Mouse (Mus musculus) neural tube, embryonic 15.5 days (tissue): Measurements from ENCODE around the gene Bfar. TPM values are rescaled to one million over a fixed set of nuclear protein-coding genes. Genes with fewer than 3 reads are reported as not detected.
"Not testable (repeated sequence)": the region's sequence is repeated elsewhere in the genome, so short reads cannot be mapped to it uniquely, and the experiment has no call there.

Source experiments
- ATAC-seq: fragments of 200-750 bp; cut with Nextera tagmentation; 2 replicates; pipeline ENCODE4 v1.8.0; 2017; ENCODE audit warnings: mild to moderate bottlenecking, moderate TSS enrichment, moderate library complexity; ENCODE audit not compliant: low FRiP score
- H3K27ac ChIP-seq: fragments of 300-500 bp; sonication (generic); replicated peaks from 2 replicates; pipeline ENCODE4 v1.5.1; 2015; ENCODE audit warnings: mild to moderate bottlenecking, inconsistent platforms
- H3K27me3 ChIP-seq: fragments of 300-500 bp; sonication (generic); replicated peaks from 2 replicates; pipeline ENCODE4 v1.6.1; 2015; ENCODE audit warnings: inconsistent platforms
- H3K36me3 ChIP-seq: fragments of 300-500 bp; sonication (generic); 2 replicates; pipeline ENCODE4 v1.6.1; 2015; ENCODE audit warnings: inconsistent platforms
- H3K4me1 ChIP-seq: fragments of 300-500 bp; sonication (generic); 2 replicates; pipeline ENCODE4 v1.6.1; 2015; ENCODE audit warnings: inconsistent platforms
- H3K4me2 ChIP-seq: fragments of 300-500 bp; sonication (generic); 2 replicates; pipeline ENCODE4 v1.6.1; 2015; ENCODE audit warnings: inconsistent platforms, mild to moderate bottlenecking, moderate library complexity
- H3K4me3 ChIP-seq: fragments of 300-500 bp; sonication (generic); replicated peaks from 2 replicates; pipeline ENCODE4 v1.5.1; 2015; ENCODE audit warnings: mild to moderate bottlenecking, inconsistent platforms
- H3K9ac ChIP-seq: fragments of 300-500 bp; sonication (generic); replicated peaks from 2 replicates; pipeline ENCODE4 v1.6.1; 2015; ENCODE audit warnings: mild to moderate bottlenecking, inconsistent platforms
- H3K9me3 ChIP-seq: fragments of 300-500 bp; sonication (generic); replicated peaks from 2 replicates; pipeline ENCODE4 v1.6.1; 2016; ENCODE audit warnings: inconsistent platforms
- WGBS: fragments of 180-500 bp; shearing (Covaris S2); methylation state at CpG from one replicate; pipeline ENCODE4 v1.1.7; 2015; ENCODE audit warnings: mixed read lengths; 5-methylcytosine and 5-hydroxymethylcytosine counted together
- polyA plus RNA-seq: library from polyadenylated mRNA; unstranded; fragments of >200 nt; fragmentation: Nextera tagmentation; extraction: Ambion mirVana; gene quantifications from 2 replicates; pipeline ENCODE4 v1.2.1, GENCODE M21; 2015

Bfar gene
- polyA plus RNA-seq = 51.4 and 58.1 TPM in 2 replicates

DNA sequence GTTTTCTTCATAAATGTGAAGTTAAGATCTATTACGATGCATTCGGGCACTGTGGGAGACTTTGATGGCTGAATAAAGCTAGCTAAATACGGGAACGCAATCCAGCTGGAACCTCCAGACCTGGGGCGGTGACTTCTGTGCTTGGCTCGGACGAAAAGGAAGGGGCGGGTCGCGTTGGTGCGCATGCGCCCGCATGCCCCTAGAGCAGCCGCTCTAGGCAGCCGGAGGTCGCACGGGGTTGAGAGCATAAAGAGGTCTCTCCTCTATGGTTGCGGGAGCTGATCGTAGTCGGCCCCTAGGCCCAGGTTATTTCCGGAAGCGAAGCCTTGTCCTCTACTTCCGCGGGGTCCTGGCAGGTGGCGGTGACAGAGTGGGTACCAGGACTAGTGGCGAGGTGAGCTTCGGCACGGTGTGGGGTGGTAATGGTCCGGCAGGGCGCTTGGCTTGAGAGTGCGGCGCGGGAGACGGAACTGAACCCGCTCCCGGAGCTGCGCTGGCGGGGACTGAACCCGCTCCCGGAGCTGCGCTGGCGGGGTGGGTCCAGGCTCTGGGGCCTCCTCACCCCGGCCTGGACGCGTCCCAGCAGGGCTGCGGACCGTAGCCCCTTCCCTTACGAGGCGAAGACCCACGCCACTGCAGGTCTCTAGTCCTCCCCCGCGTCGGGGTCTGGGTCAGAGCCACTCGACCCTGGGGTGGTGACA, at the start of gene Bfar, which contains the start of gene 3110001I22Rik:
TSS of gene Bfar (plus strand) at position 174 of the 701 bp plus-strand sequence.
TSS of gene 3110001I22Rik (plus strand) at position 245 of the 701 bp plus-strand sequence.
- peaks cover 6% of the 10 kb centered on the region for H3K36me3 ChIP-seq
- peak within 1 kb of the TSS; percentile 98 for H3K4me3 ChIP-seq
- peak within 1 kb of the TSS; percentile 83 for H3K27ac ChIP-seq
- peak; percentile 94 for ATAC-seq
- peak within 1 kb of the TSS; percentile 94 for H3K9ac ChIP-seq
- H3K9me3 ChIP-seq = no peaks in the 10 kb centered on the region
- H3K4me2 ChIP-seq = peak within 1 kb of the TSS; percentile 70
- H3K27me3 ChIP-seq = no peaks in the 10 kb centered on the region
- WGBS = under 1% methylated on average over 53 of the region's 54 CpGs
- peaks cover 29% of the 10 kb centered on the region for H3K4me1 ChIP-seq

DNA sequence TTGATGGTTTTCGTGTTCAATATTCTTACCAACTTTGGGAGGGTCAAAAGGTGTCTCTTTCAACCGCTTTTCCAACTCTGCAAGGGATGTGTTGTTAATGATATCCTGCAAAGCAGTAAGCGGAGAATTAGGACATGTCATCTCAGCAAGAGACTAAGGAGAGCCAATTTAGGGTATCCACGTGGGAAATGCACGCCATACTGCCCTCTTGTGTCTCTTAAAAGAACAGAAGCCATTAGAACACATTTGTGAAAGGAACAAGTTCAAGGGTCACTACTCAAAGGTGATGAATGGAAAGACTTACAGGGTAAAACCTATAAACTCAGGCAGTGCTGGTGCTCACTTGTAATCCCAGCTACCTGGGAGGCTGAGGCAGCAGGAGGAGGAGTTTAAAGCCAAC, 43.3 kb upstream of the Bfar start:
- Histone ChIP-seq H3K36me3 (peaks cover 55% of the 10 kb centered on the region), H3K27me3 (no peaks in the 10 kb centered on the region), H3K9me3 (peaks cover 4% of the 10 kb centered on the region; the same call in 1 of the 2 replicates), H3K9ac (no peak overlapping the region), H3K4me3 (no peak overlapping the region), H3K27ac (no peak overlapping the region), H3K4me1 (no peaks in the 10 kb centered on the region), H3K4me2 (no peak overlapping the region)
- no peak for ATAC-seq
- WGBS = 48% methylated on average over 5 of the region's 5 CpGs

DNA sequence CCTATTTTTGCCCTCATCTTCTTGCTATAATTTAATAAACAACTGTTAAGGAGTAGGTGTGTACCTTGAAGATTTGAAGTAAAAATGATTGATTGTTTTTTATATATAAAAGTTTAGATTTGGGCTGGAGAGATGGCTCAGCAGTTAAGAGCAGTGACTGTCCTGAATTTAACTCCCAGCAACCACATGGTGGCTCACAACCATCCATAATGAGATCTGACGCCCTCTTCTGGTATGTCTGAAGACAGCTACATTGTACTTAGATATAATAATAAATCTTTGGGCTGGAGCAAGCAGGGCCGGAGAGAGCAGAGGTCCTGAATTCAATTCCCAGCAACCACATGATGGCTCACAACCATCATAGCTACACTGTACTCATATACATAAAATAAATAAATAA, 33.5 kb upstream of the Bfar start:
- 20% methylated on average over 2 of the region's 2 CpGs for WGBS

DNA sequence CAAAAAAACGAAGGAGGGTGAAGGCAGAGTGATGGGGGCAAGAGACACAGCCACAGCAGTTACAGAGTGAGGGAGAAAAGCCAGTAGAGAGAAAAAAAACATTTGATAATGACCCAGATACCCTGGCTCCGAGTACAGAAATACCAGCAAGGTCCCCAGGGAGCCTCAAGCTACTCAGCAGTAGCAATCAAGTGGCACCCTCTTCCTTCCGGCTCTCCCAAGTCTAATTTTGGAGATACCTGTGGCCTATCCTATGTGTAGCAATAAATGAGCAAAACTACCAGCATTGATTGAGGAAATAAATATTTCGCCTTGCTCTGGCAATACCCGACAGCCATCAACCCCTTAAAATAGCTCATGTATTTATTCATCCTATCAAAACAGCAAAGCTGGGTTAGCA, 32.1 kb upstream of the Bfar start:
- H3K27me3 ChIP-seq = no peaks in the 10 kb centered on the region
- 86% methylated on average over 5 of the region's 5 CpGs for WGBS
- no peaks in the 10 kb centered on the region for H3K4me1 ChIP-seq
- no peak for ATAC-seq
- H3K4me2 ChIP-seq = no peak overlapping the region
- no peaks in the 10 kb centered on the region for H3K9me3 ChIP-seq
- peaks cover 25% of the 10 kb centered on the region for H3K36me3 ChIP-seq
- no peak overlapping the region for H3K4me3 ChIP-seq
- no peak overlapping the region for H3K27ac ChIP-seq
- H3K9ac ChIP-seq = no peak overlapping the region

More for the DNA sequence above, 33.5 kb upstream of the Bfar start:
- H3K4me1 ChIP-seq, H3K27me3 ChIP-seq, H3K27ac ChIP-seq, H3K9ac ChIP-seq, H3K9me3 ChIP-seq, H3K4me3 ChIP-seq, ATAC-seq, H3K4me2 ChIP-seq: not testable (repeated sequence)
- H3K36me3 ChIP-seq = peaks cover 32% of the 10 kb centered on the region

DNA sequence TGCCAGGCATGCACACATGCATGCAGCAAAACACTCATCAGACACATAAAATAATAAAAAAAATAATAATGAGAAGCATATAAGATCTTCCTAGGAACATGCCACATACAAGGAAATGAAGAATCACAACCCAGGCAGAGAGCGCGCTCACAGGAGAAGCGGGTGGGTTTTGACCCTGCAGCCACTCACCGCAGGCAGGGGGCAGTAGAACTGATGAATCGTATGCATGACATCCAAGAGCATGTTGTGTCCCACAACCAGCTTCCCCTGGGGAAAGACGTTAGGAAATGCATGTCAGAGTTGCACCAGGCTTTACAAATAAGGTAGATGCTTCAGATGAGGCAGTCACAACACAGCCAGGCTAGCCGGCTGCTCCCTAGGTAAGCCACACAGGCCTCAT, 31.6 kb upstream of the Bfar start:
- no peak for ATAC-seq
- Histone ChIP-seq H3K27me3 (no peaks in the 10 kb centered on the region), H3K4me2 (no peak overlapping the region), H3K27ac (no peak overlapping the region), H3K4me3 (no peak overlapping the region), H3K4me1 (no peaks in the 10 kb centered on the region), H3K9ac (no peak overlapping the region), H3K36me3 (peaks cover 24% of the 10 kb centered on the region), H3K9me3 (no peaks in the 10 kb centered on the region)
- WGBS = 80% methylated on average over 7 of the region's 7 CpGs

DNA sequence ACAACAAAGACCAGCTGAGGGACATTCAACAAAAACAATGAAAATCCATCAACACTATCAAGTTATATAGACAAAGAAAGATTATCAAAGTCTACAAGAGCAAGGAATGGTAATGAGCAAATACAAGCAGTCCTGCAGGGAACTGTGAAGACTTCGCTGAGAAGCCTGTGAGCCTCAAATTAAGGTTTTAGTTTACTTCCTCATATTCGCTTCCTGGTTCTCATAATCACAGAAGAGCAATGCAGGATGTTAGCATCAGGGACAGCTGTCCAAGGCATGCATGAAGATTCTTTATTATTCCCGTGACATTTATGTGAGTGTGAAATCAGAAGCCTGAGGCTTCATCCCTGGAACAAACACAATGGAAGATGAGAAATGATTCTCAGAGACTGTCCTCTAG, 27.2 kb upstream of the Bfar start:
- 88% methylated on average over 3 of the region's 3 CpGs for WGBS
- Histone ChIP-seq H3K27me3 (no peaks in the 10 kb centered on the region), H3K36me3 (peaks cover 9% of the 10 kb centered on the region), H3K4me1 (no peaks in the 10 kb centered on the region), H3K9me3 (no peaks in the 10 kb centered on the region), H3K4me3 (no peak overlapping the region), H3K9ac (no peak overlapping the region), H3K4me2 (no peak overlapping the region), H3K27ac (no peak overlapping the region)
- ATAC-seq = no peak

DNA sequence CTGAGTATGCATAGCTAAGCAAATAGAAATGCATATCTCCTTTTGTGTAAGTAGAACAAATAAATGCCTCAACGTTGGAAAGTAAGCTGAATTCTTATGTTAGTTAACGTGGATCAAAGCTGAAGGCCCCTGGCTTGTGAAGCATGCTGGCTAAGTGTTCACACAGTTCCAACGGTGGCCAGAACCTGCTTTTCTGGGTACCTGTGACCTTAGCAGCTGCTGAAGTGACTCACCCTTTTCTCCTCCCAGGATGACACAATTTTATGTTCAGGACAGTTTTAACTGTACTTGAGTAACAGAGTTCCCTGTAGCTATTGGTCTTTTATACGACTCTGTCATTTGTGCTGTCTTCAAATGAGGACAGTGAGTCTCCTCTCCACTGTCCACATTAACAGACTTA, 25.7 kb upstream of the Bfar start:
- no peak for ATAC-seq
- Histone ChIP-seq H3K9me3 (no peaks in the 10 kb centered on the region), H3K4me1 (no peaks in the 10 kb centered on the region), H3K4me3 (no peak overlapping the region), H3K27ac (no peak overlapping the region), H3K4me2 (no peak overlapping the region), H3K36me3 (peaks cover 18% of the 10 kb centered on the region), H3K9ac (no peak overlapping the region), H3K27me3 (no peaks in the 10 kb centered on the region)
- WGBS = 91% methylated on average over 4 of the region's 4 CpGs

DNA sequence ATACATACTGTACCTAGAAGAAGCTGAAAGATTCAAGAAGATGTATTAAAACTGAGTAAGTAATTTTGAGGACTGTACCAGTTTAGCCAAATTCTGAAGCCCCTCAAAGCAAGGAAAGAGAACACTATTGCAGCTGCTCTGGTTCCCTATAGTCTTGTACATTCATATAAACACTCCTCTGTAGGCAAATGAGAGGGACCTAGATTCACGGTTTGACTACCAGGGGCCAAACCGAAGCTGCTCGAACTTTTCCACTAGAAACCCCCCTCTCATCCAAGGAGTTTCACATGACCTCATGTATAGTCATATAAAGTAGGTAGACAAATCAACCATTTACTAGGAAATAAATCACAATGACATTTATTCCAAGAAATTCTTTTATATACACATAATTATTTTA, 12.8 kb upstream of the Bfar start:
- H3K4me2 ChIP-seq = no peak overlapping the region
- ATAC-seq = no peak
- WGBS = 92% methylated on average over 3 of the region's 3 CpGs
- no peaks in the 10 kb centered on the region for H3K9me3 ChIP-seq
- no peak overlapping the region for H3K4me3 ChIP-seq
- no peaks in the 10 kb centered on the region for H3K4me1 ChIP-seq
- no peak overlapping the region for H3K27ac ChIP-seq
- H3K27me3 ChIP-seq = no peaks in the 10 kb centered on the region
- H3K36me3 ChIP-seq = peaks cover 45% of the 10 kb centered on the region
- no peak overlapping the region for H3K9ac ChIP-seq

DNA sequence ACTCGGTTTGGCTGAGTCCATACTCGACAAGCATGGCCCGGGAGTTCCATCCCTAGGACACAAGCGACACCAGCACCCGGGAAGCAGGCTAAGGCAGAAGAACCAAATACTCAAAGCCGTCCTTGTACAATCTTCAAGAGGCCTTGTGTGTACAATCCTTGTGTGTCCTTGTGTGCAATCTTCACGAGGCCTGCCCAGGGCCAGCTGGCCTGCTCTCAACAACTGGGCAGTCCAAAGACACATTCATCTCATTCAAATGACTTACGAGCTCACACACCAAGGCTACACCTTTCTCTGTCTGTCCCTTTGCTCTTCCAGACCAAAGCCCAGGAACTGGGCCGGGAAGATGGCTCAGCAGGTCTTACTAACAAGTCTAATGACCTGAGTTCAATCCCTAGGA, 10.9 kb upstream of the Bfar start:
- H3K36me3 ChIP-seq = peaks cover 40% of the 10 kb centered on the region
- H3K9me3 ChIP-seq = no peaks in the 10 kb centered on the region
- H3K4me2 ChIP-seq = no peak overlapping the region
- H3K9ac ChIP-seq = no peak overlapping the region
- no peak overlapping the region for H3K4me3 ChIP-seq
- no peak for ATAC-seq
- no peaks in the 10 kb centered on the region for H3K4me1 ChIP-seq
- H3K27ac ChIP-seq = no peak overlapping the region
- 96% methylated on average over 9 of the region's 9 CpGs for WGBS
- H3K27me3 ChIP-seq = no peaks in the 10 kb centered on the region

DNA sequence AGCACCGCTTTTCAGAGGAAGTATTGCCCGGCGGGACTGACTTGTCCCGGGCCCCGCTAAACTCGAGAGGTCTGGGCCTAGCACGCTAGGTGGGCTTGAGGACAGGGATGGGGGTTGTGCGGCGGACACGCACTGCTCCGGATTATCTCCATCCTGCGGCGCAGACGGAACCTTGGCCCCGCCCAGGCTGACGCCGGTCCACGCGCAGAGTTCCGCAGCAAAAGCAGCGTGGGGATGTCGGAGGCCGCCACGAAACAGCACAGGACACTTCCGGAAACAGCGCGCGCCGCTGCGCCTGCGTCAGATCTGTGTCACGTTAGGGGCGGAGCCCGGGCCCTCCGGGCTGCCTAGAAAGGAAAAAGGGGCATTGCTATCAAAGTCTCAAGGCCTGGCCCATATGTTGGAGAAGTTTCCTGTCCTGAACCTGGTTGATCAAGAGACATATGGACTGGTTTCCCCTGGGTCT, 3.7 kb upstream of the Bfar start, which contains the start of gene Parn:
TSS of gene Parn (minus strand) at position 293 of the 466 bp plus-strand sequence.
- peak; percentile 92 for ATAC-seq
- H3K9ac ChIP-seq = peak within 1 kb of the TSS; percentile 77
- WGBS = 0% methylated on average over 35 of the region's 35 CpGs

DNA sequence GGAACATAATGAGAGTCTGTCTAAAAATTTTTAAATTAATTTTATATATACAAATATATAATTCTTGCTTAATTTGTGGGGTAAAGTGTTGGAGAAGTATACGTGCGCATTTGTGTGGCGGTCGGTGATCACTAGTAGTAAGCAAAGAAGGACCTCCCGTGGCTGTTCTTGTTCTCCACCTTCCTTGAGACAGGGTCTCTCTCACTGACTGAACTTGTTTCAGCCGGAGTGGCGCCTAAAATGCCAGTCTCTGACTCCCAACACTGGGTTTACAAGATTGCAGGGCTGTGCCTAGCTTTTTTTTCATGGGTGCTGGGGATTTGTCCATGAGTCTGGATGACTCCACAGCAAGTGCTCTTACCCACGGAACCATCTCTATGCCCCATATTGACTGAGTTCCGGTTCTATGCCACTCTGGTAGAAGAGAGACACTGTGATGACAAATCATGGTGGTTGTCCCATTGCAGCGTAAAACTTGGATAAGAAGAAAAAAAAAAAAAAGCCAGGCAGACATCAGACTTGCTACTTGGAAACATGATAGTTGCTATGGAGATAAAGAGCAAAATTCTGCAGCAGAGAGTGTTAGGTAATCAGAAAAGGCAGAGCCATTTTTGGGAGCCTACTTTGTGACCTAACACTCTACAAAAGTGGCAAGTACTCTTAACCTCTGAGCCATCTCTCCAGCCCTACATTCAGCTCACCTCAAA, 3.1 kb upstream of the Bfar start:
- Histone ChIP-seq H3K4me2 (peak overlapping the region; percentile 73), H3K4me1 (peaks cover 30% of the 10 kb centered on the region), H3K27ac (peak overlapping the region; percentile 81), H3K27me3 (no peaks in the 10 kb centered on the region), H3K9ac (peak overlapping the region; percentile 77; the same call in 1 of the 2 replicates), H3K36me3 (peaks cover 9% of the 10 kb centered on the region), H3K9me3 (no peaks in the 10 kb centered on the region), H3K4me3 (peak overlapping the region; percentile 63)
- WGBS = 81% methylated on average over 10 of the region's 10 CpGs
- ATAC-seq = no peak

More for the DNA sequence above, 3.7 kb upstream of the Bfar start, which contains the start of gene Parn:
- H3K36me3 ChIP-seq = peaks cover 14% of the 10 kb centered on the region
- peak within 1 kb of the TSS; percentile 73 for H3K4me2 ChIP-seq
- H3K9me3 ChIP-seq = no peaks in the 10 kb centered on the region
- H3K4me3 ChIP-seq = peak within 1 kb of the TSS; percentile 63
- H3K27ac ChIP-seq = peak within 1 kb of the TSS; percentile 81
- H3K4me1 ChIP-seq = peaks cover 23% of the 10 kb centered on the region
- H3K27me3 ChIP-seq = no peaks in the 10 kb centered on the region

DNA sequence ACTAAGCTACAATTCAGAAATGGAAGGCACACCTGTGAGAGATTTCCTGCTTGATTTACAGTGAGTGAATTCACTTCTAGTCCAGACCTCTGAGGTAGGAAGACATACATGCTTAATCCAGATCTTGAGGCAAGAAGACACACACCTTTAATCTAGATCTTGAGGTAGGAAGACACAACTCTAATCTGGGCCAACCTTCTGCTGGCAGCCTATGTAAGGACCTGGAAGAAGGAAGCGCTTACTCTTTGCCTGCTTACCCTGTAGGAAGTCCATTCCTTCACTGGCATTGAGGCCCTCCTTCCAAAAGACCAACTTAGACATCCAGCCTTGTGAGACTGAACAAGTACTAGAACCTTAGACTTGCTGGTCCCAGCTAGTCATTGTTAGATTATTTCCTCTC, 2.4 kb upstream of the Bfar start:
- H3K4me1 ChIP-seq = peaks cover 30% of the 10 kb centered on the region
- H3K9ac ChIP-seq = no peak overlapping the region
- no peak overlapping the region for H3K4me3 ChIP-seq
- no peaks in the 10 kb centered on the region for H3K27me3 ChIP-seq
- no peak for ATAC-seq
- peaks cover 8% of the 10 kb centered on the region for H3K36me3 ChIP-seq
- no peak overlapping the region for H3K4me2 ChIP-seq
- WGBS = 100% methylated on average over 1 of the region's 1 CpGs
- H3K27ac ChIP-seq = no peak overlapping the region
- no peaks in the 10 kb centered on the region for H3K9me3 ChIP-seq
